Mouse (Mus musculus) liver, embryonic 16.5 days (tissue): ENCODE data around the gene Hbb-y. TPM values are rescaled to one million over a fixed set of nuclear protein-coding genes. Genes with fewer than 3 reads are reported as not detected.
A peak's percentile ranks its signal among the peaks of the same experiment; 100 is the strongest.
"Not testable (repeated sequence)": the region's sequence is repeated elsewhere in the genome, so short reads cannot be mapped to it uniquely, and the experiment has no call there.

ENCODE experiments used
- ATAC-seq: fragments of 200-750 bp; cut with Nextera tagmentation; 2 replicates; pipeline ENCODE4 v1.8.0; 2017; ENCODE audit warnings: low read depth, mild to moderate bottlenecking, moderate number of reproducible peaks, moderate library complexity
- H3K27ac ChIP-seq: fragments of 300-500 bp; sonication (generic); 2 replicates; pipeline ENCODE4 v1.5.1; 2014; ENCODE audit warnings: mild to moderate bottlenecking, low read length
- H3K27me3 ChIP-seq: fragments of 300-500 bp; sonication (generic); 2 replicates; pipeline ENCODE4 v1.6.1; 2014; ENCODE audit warnings: low read depth, low read length, mixed read lengths; ENCODE audit not compliant: control insufficient read depth, insufficient read depth
- H3K36me3 ChIP-seq: fragments of 300-500 bp; sonication (generic); 2 replicates; pipeline ENCODE4 v1.6.1; 2014; ENCODE audit warnings: mild to moderate bottlenecking; ENCODE audit not compliant: control insufficient read depth, insufficient read depth
- H3K4me1 ChIP-seq: fragments of 300-500 bp; sonication (generic); 2 replicates; pipeline ENCODE4 v1.6.1; 2014; ENCODE audit warnings: low read depth, low read length, mixed read lengths; ENCODE audit not compliant: control insufficient read depth
- H3K4me2 ChIP-seq: fragments of 300-500 bp; sonication (generic); 2 replicates; pipeline ENCODE4 v1.6.1; 2014; ENCODE audit warnings: low read depth, low read length, mixed read lengths
- H3K4me3 ChIP-seq: fragments of 300-500 bp; sonication (generic); 2 replicates; pipeline ENCODE4 v1.5.1; 2014; ENCODE audit warnings: low read depth, mild to moderate bottlenecking, low read length
- H3K9ac ChIP-seq: fragments of 300-500 bp; sonication (generic); 2 replicates; pipeline ENCODE4 v1.6.1; 2014; ENCODE audit warnings: low read depth, low read length
- H3K9me3 ChIP-seq: fragments of 300-500 bp; sonication (generic); replicated peaks from 2 replicates; pipeline ENCODE4 v1.6.1; 2016; ENCODE audit warnings: low read length; ENCODE audit not compliant: control insufficient read depth
- WGBS: fragments of 180-500 bp; shearing (Covaris S2); extraction: QIAGEN DNeasy Blood & Tissue Kit; methylation state at CpG from one replicate; pipeline ENCODE4 v1.1.7; 2014; ENCODE audit not compliant: insufficient replicate concordance; 5-methylcytosine and 5-hydroxymethylcytosine counted together
- polyA plus RNA-seq: library from polyadenylated mRNA; unstranded; fragments of >200 nt; fragmentation: Nextera tagmentation; extraction: Ambion mirVana; gene quantifications from 2 replicates; pipeline ENCODE4 v1.2.1, GENCODE M21; 2015

The Hbb-y gene
- polyA plus RNA-seq, 1 experiment from 2014 or later, result 114 TPM

DNA sequence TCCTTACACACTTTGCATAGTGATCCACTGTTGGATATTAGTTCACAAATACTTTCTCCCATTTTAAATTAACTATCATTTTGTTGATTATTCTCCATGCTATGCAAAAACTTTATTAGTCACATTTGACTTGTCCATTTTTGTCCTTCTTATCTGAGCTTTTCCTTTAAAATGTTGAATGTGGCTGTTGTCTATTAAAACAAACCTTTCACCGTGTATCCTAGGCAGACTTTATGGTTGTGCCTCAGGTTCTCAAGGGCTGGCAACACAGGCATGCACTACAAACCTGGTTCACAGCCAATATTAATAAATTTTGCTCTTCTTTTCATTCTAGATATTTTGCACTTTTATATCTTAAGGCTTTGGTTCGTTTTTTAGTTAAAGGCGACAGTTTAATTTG, 42.3 kb downstream of the Hbb-y start:
- H3K9ac ChIP-seq, result peak overlapping the region; percentile 45
- 0 out of 2 replicates have a peak, but pooled peaks have one; percentile 5 for ATAC-seq
- H3K27me3 ChIP-seq, result no peaks in the 10 kb centered on the region
- peaks cover 2% of the 10 kb centered on the region; the same call in 1 of the 2 replicates for H3K36me3 ChIP-seq
- peaks cover 14% of the 10 kb centered on the region for H3K4me1 ChIP-seq
- WGBS, result 32% methylated on average over 3 of the region's 3 CpGs
- peak overlapping the region; percentile 51 for H3K4me3 ChIP-seq
- H3K4me2 ChIP-seq, result 0 out of 2 replicates have a peak overlapping the region, but pooled peaks have one; percentile 9
- no peaks in the 10 kb centered on the region for H3K9me3 ChIP-seq
- peak overlapping the region; percentile 97 for H3K27ac ChIP-seq

- Histone ChIP-seq H3K27ac (peak overlapping the region; percentile 94), H3K27me3 (no peaks in the 10 kb centered on the region), H3K4me3 (peak overlapping the region; percentile 44), H3K9me3 (no peaks in the 10 kb centered on the region), H3K36me3 (peaks cover 2% of the 10 kb centered on the region; the same call in 1 of the 2 replicates), H3K4me1 (peaks cover 14% of the 10 kb centered on the region), H3K9ac (peak overlapping the region; percentile 47), H3K4me2 (peak overlapping the region; percentile 52)
- 54% methylated on average over 1 of the region's 1 CpGs for WGBS
- ATAC-seq, result 0 out of 2 replicates have a peak, but pooled peaks have one; percentile 3
These were observed 42.7 kb downstream of the Hbb-y start for GRCm38 (mm10) chr7:103810296-103810695.

- Histone ChIP-seq H3K4me3 (peak overlapping the region; percentile 44), H3K36me3 (peaks cover 2% of the 10 kb centered on the region; the same call in 1 of the 2 replicates), H3K27me3 (no peaks in the 10 kb centered on the region), H3K27ac (peak overlapping the region; percentile 94), H3K9ac (peak overlapping the region; percentile 47), H3K9me3 (no peaks in the 10 kb centered on the region), H3K4me2 (peak overlapping the region; percentile 52), H3K4me1 (peaks cover 14% of the 10 kb centered on the region)
- no peak for ATAC-seq
- 8% methylated on average over 1 of the region's 1 CpGs for WGBS
These were observed 43.2 kb downstream of the Hbb-y start for GRCm38 (mm10) chr7:103809801-103810155.

GRCm38 (mm10) chr7:103808971-103809800, 43.8 kb downstream of the Hbb-y start:
- H3K9ac ChIP-seq, result peak overlapping the region; percentile 47
- H3K4me1 ChIP-seq, result peaks cover 14% of the 10 kb centered on the region
- no peaks in the 10 kb centered on the region for H3K27me3 ChIP-seq
- peak overlapping the region; percentile 52 for H3K4me2 ChIP-seq
- no peaks in the 10 kb centered on the region for H3K9me3 ChIP-seq
- H3K4me3 ChIP-seq, result peak overlapping the region; percentile 44
- no peak for ATAC-seq
- H3K36me3 ChIP-seq, result peaks cover 2% of the 10 kb centered on the region; the same call in 1 of the 2 replicates
- peak overlapping the region; percentile 94 for H3K27ac ChIP-seq
- 11% methylated on average over 5 of the region's 5 CpGs for WGBS

DNA sequence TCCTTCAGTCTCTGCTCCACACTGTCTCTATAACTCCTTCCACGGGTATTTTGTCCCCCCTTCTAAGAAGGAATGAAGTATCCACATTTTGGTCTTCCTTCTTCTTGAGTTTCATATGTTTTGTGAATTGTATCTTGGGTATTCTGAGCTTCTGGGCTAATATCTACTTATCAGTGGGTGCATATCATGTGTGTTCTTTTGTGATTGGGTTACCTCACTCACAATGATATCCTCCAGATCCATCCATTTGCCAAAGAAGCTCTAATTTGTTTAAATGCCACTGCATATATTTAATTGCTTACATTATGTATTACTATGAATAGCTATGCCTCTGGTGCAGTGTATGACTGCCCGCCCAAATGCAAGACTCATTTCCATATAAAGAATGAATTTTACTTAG, 44.9 kb downstream of the Hbb-y start:
- Histone ChIP-seq H3K4me1 (peaks cover 14% of the 10 kb centered on the region), H3K27ac (peak overlapping the region; percentile 91), H3K4me2 (peak overlapping the region; percentile 34)
- 34% methylated on average over 2 of the region's 2 CpGs for WGBS
- H3K36me3 ChIP-seq, H3K9ac ChIP-seq, H3K9me3 ChIP-seq, ATAC-seq, H3K27me3 ChIP-seq, H3K4me3 ChIP-seq: not testable (repeated sequence)

DNA sequence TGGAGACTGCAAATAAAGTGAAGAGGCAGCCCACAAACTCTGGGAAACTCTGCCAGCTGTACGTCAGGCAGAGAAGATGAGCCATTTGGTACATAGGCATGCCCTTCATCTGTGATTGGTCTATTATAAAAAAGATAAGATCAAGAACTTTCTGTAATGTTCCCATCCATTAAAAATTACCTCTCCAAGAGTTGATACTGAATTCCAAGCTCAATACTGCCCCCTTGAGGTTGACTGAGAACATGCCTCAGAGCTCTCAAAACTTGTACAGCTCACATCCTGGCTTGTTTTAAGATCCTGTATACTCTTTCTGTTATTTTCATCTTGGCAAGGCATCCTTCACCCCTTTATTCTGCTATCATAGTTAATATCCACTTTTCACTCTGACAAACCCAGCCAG, 46.2 kb downstream of the Hbb-y start:
- 60% methylated on average over 1 of the region's 1 CpGs for WGBS
- H3K4me3 ChIP-seq, result no peak overlapping the region
- ATAC-seq, result no peak
- peaks cover 14% of the 10 kb centered on the region for H3K4me1 ChIP-seq
- no peak overlapping the region for H3K4me2 ChIP-seq
- H3K27ac ChIP-seq, result peak overlapping the region; percentile 86
- peak overlapping the region; percentile 54 for H3K9ac ChIP-seq
- no peaks in the 10 kb centered on the region for H3K9me3 ChIP-seq
- no peaks in the 10 kb centered on the region for H3K36me3 ChIP-seq
- no peaks in the 10 kb centered on the region for H3K27me3 ChIP-seq

Other genes starting within 250 kb of the Hbb-y start
- not detected in 2 replicates for gene Olfr620, start 240.7 kb downstream of the Hbb-y start, polyA plus RNA-seq
- gene Olfr622, start 210.5 kb downstream of the Hbb-y start, polyA plus RNA-seq, result not detected in 2 replicates
- not detected in 2 replicates for gene Olfr623, start 189.5 kb downstream of the Hbb-y start, polyA plus RNA-seq
- 0.02 TPM in 2 replicates for gene Olfr624, start 182.0 kb downstream of the Hbb-y start, polyA plus RNA-seq
- gene Olfr625-ps1, start 170.5 kb downstream of the Hbb-y start, polyA plus RNA-seq, result not detected in 2 replicates
- gene Olfr243, start 138.5 kb downstream of the Hbb-y start, polyA plus RNA-seq, result not detected in 2 replicates
- gene Olfr628, start 122.8 kb downstream of the Hbb-y start, polyA plus RNA-seq, result not detected in 2 replicates
- 0.07 TPM in 1 of 2 replicates, not detected in the other for gene Olfr629, start 108.3 kb downstream of the Hbb-y start, polyA plus RNA-seq
- not detected in 2 replicates for gene Olfr630, start 95.9 kb downstream of the Hbb-y start, polyA plus RNA-seq
- gene Olfr69, start 81.6 kb downstream of the Hbb-y start, polyA plus RNA-seq, result not detected in 2 replicates
- not detected in 2 replicates for gene Olfr68, start 73.5 kb downstream of the Hbb-y start, polyA plus RNA-seq
- gene Olfr67, start 61.4 kb downstream of the Hbb-y start, polyA plus RNA-seq, result not detected in 2 replicates
- 43,947 and 47,652 TPM in 2 replicates for gene Hbb-bt, start 39.2 kb downstream of the Hbb-y start, polyA plus RNA-seq
- 113,562 and 115,549 TPM in 2 replicates for gene Hbb-bs, start 25.1 kb downstream of the Hbb-y start, polyA plus RNA-seq
- gene Hbb-bh2, start 12.7 kb downstream of the Hbb-y start, polyA plus RNA-seq, result 0.22 TPM in 1 of 2 replicates, not detected in the other
- 24.9 and 31.8 TPM in 2 replicates for gene Hbb-bh1, start 10.1 kb downstream of the Hbb-y start, polyA plus RNA-seq
- gene Olfr66, start 33.0 kb upstream of the Hbb-y start, polyA plus RNA-seq, result not detected in 2 replicates
- gene Olfr64, start 41.3 kb upstream of the Hbb-y start, polyA plus RNA-seq, result not detected in 2 replicates
- not detected in 2 replicates for gene Olfr65, start 50.3 kb upstream of the Hbb-y start, polyA plus RNA-seq
- 0.13 TPM in 1 of 2 replicates, not detected in the other for gene Olfr631, start 75.6 kb upstream of the Hbb-y start, polyA plus RNA-seq
- 0.18 and 0.29 TPM in 2 replicates for gene Olfr632, start 81.1 kb upstream of the Hbb-y start, polyA plus RNA-seq
- not detected in 2 replicates for gene Olfr633, start 91.2 kb upstream of the Hbb-y start, polyA plus RNA-seq
- not detected in 2 replicates for gene Olfr635, start 117.9 kb upstream of the Hbb-y start, polyA plus RNA-seq
- not detected in 2 replicates for gene Olfr638, start 145.5 kb upstream of the Hbb-y start, polyA plus RNA-seq
- not detected in 2 replicates for gene Olfr639, start 164.1 kb upstream of the Hbb-y start, polyA plus RNA-seq
- not detected in 2 replicates for gene Olfr640, start 172.4 kb upstream of the Hbb-y start, polyA plus RNA-seq
- gene Olfr641, start 182.2 kb upstream of the Hbb-y start, polyA plus RNA-seq, result not detected in 2 replicates
- gene Olfr642, start 199.4 kb upstream of the Hbb-y start, polyA plus RNA-seq, result not detected in 2 replicates
- not detected in 2 replicates for gene 4930516K23Rik, start 208.2 kb upstream of the Hbb-y start, polyA plus RNA-seq
- not detected in 2 replicates for gene Olfr644, start 218.7 kb upstream of the Hbb-y start, polyA plus RNA-seq
- gene Olfr645, start 232.2 kb upstream of the Hbb-y start, polyA plus RNA-seq, result not detected in 2 replicates